Mouse (Mus musculus): ENCODE data around the gene Fhl1. TPM values are rescaled to one million over a fixed set of nuclear protein-coding genes. Genes with fewer than 3 reads are reported as not detected.
A peak's percentile ranks its signal among the peaks of the same experiment; 100 is the strongest.

The Fhl1 gene
- 52.3 and 57.3 TPM in 2 replicates for polyA plus RNA-seq (2015; fragmentation: Nextera tagmentation; extraction: Ambion mirVana)

DNA sequence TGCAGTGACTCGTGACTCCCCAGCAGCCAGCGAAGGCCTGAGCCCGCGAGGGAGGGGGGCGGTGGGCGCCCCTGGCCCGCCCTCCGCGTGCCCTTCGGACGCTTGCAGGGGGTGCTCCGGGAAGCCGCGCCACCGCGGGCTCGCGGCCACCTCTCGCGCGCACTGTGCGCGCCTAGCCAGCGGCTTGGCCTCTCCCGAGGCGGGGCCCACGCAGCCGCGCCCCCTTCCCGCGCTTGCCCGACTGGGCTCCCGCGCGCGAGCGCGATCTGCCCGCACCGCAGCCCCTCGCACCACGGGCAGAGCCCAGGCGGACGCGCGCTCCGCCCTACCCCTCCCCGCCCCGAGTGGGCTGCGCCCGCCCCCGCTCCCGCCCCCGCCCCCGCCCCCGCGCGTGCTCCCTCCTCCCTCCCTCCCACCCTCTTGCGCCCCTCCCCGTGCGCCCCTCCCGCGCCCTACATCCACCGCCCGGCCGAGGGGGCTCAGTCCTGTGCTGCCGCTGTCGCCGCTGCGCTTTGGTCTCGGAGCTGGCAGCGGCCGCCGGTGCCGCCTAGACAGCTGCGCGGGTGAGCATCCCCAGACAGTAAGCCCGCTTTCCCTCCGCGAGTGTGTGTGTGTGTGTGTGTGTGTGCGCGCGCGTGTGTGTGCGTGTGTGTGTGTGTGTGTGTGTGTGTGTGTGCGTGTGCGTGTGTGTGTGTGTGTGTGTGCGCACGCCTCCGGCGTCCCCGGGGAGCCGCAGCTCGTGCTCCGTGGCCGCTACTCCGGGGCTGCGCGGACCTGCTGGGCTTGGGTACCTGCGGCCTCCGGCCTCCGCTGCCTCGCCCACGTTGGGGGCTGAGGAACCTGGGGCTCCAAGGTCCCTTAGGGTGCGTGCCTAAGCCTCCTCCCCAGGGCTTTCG is at the start of gene Fhl1:
Gene Fhl1 (plus strand): TSS at position 482 of the 896 bp plus-strand sequence.
- Histone ChIP-seq H3K36me3 (no peaks in the 10 kb centered on the region), H3K9ac (peak within 1 kb of the TSS; percentile 76), H3K27ac (peak within 1 kb of the TSS; percentile 57), H3K9me3 (no peaks in the 10 kb centered on the region), H3K27me3 (no peaks in the 10 kb centered on the region; the same call in 1 of the 2 replicates), H3K4me3 (peak within 1 kb of the TSS; percentile 50), H3K4me2 (peak within 1 kb of the TSS; percentile 62), H3K4me1 (no peaks in the 10 kb centered on the region)
- WGBS: 13% methylated on average over 43 of the region's 106 CpGs
- peak; percentile 89 for ATAC-seq (ENCODE audit: insufficient number of reproducible peaks, insufficient read depth, low FRiP score, low TSS enrichment, low read depth)

DNA sequence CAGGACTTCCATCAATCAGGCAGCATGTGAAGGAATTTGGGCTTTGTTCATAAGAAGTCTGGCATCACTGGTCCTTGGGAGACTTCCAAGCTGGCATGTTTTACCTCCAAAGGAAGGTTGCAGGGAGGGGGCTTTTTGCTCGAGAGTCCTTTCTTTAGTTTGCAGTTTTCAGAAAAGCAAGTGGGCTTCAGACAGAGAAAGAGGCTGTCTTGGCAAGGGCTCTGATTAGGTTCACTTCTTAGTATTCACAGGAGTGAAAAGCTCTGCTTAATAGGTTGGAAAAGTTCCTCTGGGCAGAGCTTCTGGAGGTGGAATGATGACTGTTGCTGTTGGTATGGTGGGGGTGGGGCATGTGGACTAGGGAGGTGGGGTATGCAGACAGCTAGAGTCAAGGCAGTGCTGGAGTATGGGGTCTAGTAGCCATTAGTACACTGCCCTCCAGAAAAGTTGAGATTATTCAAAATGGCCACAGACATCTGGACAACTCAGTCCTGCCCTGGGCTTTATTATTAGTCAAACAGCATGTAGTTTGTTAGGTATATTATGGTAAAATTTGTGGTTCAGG is 49.3 kb upstream of the Fhl1 start:
- no peaks in the 10 kb centered on the region for H3K36me3 ChIP-seq
- H3K4me2 ChIP-seq: no peak overlapping the region
- no peaks in the 10 kb centered on the region for H3K9me3 ChIP-seq
- H3K4me1 ChIP-seq: no peaks in the 10 kb centered on the region
- H3K27ac ChIP-seq: no peak overlapping the region
- no peaks in the 10 kb centered on the region for H3K27me3 ChIP-seq
- WGBS: 76% methylated on average over 1 of the region's 1 CpGs
- H3K4me3 ChIP-seq: no peak overlapping the region
- no peak overlapping the region for H3K9ac ChIP-seq
- ATAC-seq (ENCODE audit: insufficient number of reproducible peaks, insufficient read depth, low FRiP score, low TSS enrichment, low read depth): no peak

DNA sequence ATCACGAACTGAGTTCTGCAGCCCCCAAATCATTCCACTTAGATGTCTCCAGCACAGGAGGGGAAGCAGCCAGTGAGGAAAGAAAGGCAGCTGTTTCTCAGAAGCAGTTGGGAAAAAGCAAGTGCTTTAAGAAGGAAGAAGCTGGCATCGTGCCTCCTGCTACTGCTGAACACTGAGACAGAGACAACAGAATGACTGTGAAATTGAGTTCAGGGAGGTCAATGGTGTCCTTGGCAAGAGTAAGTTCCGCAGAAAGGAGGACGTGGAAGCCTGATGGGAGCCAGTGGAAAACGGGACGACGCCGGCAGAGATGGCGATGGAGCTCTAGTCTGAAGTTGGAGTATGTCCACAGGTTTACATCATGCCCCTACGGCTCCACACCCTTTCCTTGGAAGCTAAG is 48.1 kb upstream of the Fhl1 start:
- no peaks in the 10 kb centered on the region for H3K36me3 ChIP-seq
- H3K4me2 ChIP-seq: no peak overlapping the region
- H3K4me1 ChIP-seq: no peaks in the 10 kb centered on the region
- H3K4me3 ChIP-seq: no peak overlapping the region
- H3K27ac ChIP-seq: no peak overlapping the region
- H3K27me3 ChIP-seq: no peaks in the 10 kb centered on the region
- H3K9me3 ChIP-seq: no peaks in the 10 kb centered on the region
- no peak for ATAC-seq (ENCODE audit: insufficient number of reproducible peaks, insufficient read depth, low FRiP score, low TSS enrichment, low read depth)
- 82% methylated on average over 10 of the region's 10 CpGs for WGBS
- H3K9ac ChIP-seq: no peak overlapping the region

DNA sequence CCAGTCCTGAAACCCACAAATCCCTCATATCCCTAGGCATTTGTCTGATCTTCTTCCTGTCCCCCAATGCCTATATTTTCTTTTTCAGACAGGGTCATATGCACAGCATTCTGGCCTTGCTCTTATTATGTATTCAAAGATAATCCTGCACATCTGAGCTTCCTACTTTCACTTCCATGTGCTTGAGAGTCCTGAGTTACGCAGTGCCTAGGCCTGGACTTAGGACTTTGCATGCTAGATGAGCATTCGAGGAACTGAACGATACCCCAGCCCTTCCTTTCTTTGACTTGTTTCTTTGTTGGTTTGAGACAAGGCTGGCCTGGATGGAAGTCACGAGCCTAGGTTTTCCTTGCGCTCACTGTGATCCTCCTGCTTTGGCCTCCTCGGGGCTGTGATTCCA is 39.0 kb upstream of the Fhl1 start:
- Histone ChIP-seq H3K4me2 (no peak overlapping the region), H3K4me3 (no peak overlapping the region), H3K27me3 (no peaks in the 10 kb centered on the region), H3K9me3 (no peaks in the 10 kb centered on the region), H3K9ac (no peak overlapping the region), H3K36me3 (no peaks in the 10 kb centered on the region), H3K27ac (no peak overlapping the region), H3K4me1 (no peaks in the 10 kb centered on the region)
- WGBS: 88% methylated on average over 6 of the region's 6 CpGs
- ATAC-seq (ENCODE audit: insufficient number of reproducible peaks, insufficient read depth, low FRiP score, low TSS enrichment, low read depth): no peak

DNA sequence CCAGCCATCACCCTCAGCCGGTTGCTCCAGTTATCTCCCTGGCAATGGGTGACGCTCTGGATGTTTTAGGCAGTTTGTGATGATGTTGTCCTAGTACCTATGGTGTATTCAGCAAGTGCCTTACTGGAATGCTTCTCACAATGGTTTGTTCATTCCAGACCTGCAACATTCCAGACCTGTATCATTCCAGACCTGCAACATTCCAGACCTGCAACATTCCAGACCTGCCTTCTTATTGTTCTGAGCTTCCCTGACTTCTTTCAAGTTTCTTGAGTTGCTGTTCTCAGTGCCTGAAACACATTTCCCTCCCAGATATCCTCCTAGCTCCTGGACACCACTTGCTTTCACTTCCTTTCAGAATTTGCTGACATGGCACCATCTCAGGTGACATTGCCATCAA is 37.0 kb upstream of the Fhl1 start:
- Histone ChIP-seq H3K9me3 (no peaks in the 10 kb centered on the region), H3K4me1 (no peaks in the 10 kb centered on the region), H3K27me3 (no peaks in the 10 kb centered on the region), H3K4me3 (no peak overlapping the region), H3K36me3 (no peaks in the 10 kb centered on the region), H3K27ac (no peak overlapping the region), H3K9ac (no peak overlapping the region), H3K4me2 (no peak overlapping the region)
- no peak for ATAC-seq (ENCODE audit: insufficient number of reproducible peaks, insufficient read depth, low FRiP score, low TSS enrichment, low read depth)
- WGBS: 84% methylated on average over 2 of the region's 2 CpGs

DNA sequence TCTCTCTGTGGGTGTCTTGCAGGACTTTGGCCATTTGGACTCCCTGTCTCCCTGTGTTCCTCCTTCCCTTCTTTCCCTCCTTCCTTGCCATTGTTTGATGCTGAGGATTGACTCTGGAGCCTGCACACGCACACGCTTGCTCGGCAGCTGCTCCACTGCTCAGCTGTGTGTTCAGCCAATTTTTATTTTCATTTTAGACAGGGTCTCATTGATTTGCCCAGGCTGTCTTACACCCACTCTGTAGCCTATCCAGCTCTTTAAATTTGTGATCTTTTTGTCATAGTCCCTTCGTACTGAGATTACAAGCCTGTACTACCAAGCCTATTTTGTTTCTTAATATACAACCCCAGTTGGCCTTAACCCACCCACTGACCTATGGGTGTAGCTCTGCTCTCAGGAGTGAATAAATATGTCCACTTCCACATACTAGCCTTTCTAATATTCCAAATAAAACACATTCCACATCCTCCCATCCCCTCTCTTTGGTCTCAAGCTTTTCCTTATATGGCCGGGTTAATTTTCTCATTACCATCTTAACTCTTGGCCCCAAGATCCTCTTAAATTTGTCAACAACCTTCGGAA is 34.3 kb upstream of the Fhl1 start:
- no peaks in the 10 kb centered on the region for H3K27me3 ChIP-seq
- no peak overlapping the region for H3K27ac ChIP-seq
- ATAC-seq (ENCODE audit: insufficient number of reproducible peaks, insufficient read depth, low FRiP score, low TSS enrichment, low read depth): no peak
- WGBS: 75% methylated on average over 6 of the region's 6 CpGs
- H3K4me2 ChIP-seq: no peak overlapping the region
- no peak overlapping the region for H3K4me3 ChIP-seq
- H3K9me3 ChIP-seq: no peaks in the 10 kb centered on the region
- H3K9ac ChIP-seq: no peak overlapping the region
- H3K4me1 ChIP-seq: no peaks in the 10 kb centered on the region
- H3K36me3 ChIP-seq: no peaks in the 10 kb centered on the region

DNA sequence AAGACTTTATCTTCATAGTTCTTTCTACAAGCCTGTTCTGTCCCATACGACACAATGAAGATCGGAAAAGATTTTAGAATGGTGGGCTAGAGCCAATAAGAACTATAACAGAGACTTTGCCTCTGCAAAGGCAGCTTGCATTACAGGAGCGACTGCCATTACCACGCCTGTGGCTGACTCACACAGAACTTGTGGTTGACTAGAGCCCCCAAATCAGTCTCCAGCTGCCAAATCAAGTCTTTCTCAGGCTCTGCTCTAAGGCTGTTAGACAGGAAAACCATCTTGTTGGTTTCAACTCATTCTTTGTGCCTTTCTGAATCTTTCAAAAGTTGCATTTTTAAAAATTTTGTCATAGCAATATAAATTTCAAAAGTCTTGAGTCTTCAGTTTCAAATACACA is 33.7 kb upstream of the Fhl1 start:
- Histone ChIP-seq H3K36me3 (no peaks in the 10 kb centered on the region), H3K9ac (no peak overlapping the region), H3K27me3 (no peaks in the 10 kb centered on the region), H3K4me3 (no peak overlapping the region), H3K27ac (no peak overlapping the region), H3K9me3 (no peaks in the 10 kb centered on the region), H3K4me2 (no peak overlapping the region), H3K4me1 (no peaks in the 10 kb centered on the region)
- ATAC-seq (ENCODE audit: insufficient number of reproducible peaks, insufficient read depth, low FRiP score, low TSS enrichment, low read depth): no peak
- WGBS: 68% methylated on average over 4 of the region's 4 CpGs

DNA sequence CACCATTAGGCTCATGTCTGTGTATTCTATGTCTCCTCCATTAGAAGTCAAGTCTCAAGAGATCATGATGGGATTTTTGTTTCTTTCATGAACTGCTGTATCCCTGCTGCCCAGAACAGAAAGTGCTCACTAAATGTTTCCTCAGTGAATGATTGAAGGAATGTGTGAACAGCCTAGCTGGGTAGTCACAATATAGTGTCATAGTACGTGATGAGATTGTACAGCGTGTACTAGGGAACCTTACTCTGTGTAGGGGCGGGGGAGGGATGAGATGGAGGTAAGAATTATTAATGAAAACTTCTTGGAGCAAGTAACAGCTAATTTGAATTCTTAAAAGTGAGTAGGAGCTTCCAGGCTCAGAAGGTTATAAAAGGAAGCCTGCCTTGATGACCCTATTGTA is 30.3 kb upstream of the Fhl1 start:
- Histone ChIP-seq H3K9me3 (no peaks in the 10 kb centered on the region), H3K27ac (no peak overlapping the region), H3K4me3 (no peak overlapping the region), H3K4me1 (no peaks in the 10 kb centered on the region), H3K9ac (no peak overlapping the region), H3K27me3 (no peaks in the 10 kb centered on the region), H3K4me2 (no peak overlapping the region), H3K36me3 (no peaks in the 10 kb centered on the region)
- no peak for ATAC-seq (ENCODE audit: insufficient number of reproducible peaks, insufficient read depth, low FRiP score, low TSS enrichment, low read depth)
- 81% methylated on average over 3 of the region's 3 CpGs for whole genome bisulfite sequencing

DNA sequence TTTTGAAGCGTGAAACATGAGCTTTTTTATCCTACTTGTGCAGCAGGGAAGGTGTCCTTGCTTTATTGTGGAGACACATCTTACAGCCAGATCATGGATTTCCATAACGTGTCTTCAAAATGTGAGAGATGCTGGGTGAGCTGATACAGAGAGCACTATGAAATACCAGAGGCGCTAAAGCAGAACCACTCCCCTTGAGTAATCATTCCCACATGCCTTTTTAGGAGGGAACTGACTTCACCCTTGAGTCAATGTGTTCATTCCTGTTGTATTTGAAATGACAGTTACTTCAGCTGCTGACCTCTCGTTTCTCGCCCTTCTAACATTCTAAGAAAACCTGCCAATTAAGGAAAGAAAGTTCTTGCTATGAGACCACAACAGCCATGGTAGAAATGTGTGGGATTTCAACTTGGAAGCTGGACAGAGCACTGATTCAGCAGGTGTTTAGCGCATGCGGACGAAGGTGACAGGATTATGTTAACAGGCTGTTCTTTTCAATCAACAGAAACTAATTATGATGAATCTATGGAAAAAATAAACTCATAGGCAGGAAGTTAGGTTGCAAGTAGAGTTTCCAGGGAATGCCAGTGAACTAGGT is 27.5 kb upstream of the Fhl1 start:
- H3K9me3 ChIP-seq: no peaks in the 10 kb centered on the region
- no peak overlapping the region for H3K9ac ChIP-seq
- no peak overlapping the region for H3K4me2 ChIP-seq
- no peak overlapping the region for H3K4me3 ChIP-seq
- H3K36me3 ChIP-seq: no peaks in the 10 kb centered on the region
- H3K27ac ChIP-seq: no peak overlapping the region
- H3K27me3 ChIP-seq: no peaks in the 10 kb centered on the region
- no peak for ATAC-seq (ENCODE audit: insufficient number of reproducible peaks, insufficient read depth, low FRiP score, low TSS enrichment, low read depth)
- 64% methylated on average over 8 of the region's 8 CpGs for WGBS
- no peaks in the 10 kb centered on the region for H3K4me1 ChIP-seq

DNA sequence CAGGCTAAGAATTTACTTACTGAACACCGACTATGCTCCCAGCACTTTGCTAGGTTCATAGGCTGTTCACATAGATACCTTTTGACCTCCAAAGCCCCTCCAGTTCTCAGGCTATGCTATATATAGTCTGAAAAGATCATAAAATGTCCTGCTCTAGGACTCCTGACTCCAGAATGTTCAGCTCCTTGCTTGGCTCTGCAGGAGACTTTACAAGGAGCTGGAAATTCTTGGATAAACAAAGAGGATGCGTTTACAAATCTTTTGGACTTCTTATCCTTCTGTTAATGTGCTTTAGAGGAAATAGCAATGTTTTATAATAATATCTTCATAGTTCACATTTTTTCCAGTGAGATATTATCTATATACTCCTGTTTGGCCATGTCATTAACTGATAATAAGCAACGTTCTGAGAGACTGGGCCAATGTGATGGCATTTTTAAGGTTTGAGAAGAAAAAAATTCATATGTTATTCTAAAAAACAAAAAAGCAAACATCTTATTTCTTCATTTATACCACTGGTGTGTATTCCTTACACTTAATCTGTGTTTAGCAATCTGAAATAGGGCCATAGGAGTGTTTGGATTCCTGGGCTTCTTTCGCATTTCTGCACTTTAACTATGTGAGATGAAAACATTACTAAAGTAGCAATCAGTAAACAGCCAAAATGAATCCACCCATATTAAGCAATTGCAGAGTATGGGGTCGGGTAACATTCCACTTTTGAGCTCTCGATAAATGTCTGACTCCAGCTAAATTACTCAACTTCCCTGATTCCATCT is 22.8 kb upstream of the Fhl1 start:
- H3K4me3 ChIP-seq: no peak overlapping the region
- no peaks in the 10 kb centered on the region for H3K4me1 ChIP-seq
- no peaks in the 10 kb centered on the region for H3K27me3 ChIP-seq
- 74% methylated on average over 6 of the region's 6 CpGs for WGBS
- no peak overlapping the region for H3K27ac ChIP-seq
- no peak for ATAC-seq (ENCODE audit: insufficient number of reproducible peaks, insufficient read depth, low FRiP score, low TSS enrichment, low read depth)
- no peak overlapping the region for H3K4me2 ChIP-seq
- no peaks in the 10 kb centered on the region for H3K9me3 ChIP-seq
- H3K9ac ChIP-seq: no peak overlapping the region
- H3K36me3 ChIP-seq: no peaks in the 10 kb centered on the region

DNA sequence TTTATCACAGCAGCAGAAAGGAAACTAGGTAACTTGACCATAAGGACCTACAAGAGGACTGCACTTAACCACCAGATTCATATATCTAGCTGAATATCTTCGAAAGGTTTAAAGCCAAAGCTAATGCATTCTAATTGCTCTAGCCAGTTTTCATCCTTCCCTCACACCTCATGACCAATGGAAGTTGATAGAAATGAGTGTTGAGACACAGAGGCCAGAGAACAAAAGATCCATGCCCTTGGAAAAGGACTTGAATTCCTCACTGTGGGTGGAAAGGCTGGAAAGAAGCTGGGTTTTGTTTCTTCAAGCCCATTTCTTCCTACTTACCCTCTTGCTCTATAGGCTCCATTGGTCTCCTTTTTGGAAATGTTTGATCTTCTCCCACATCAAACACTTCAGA is 21.1 kb upstream of the Fhl1 start:
- Histone ChIP-seq H3K4me2 (no peak overlapping the region), H3K27me3 (no peaks in the 10 kb centered on the region), H3K9me3 (no peaks in the 10 kb centered on the region), H3K36me3 (no peaks in the 10 kb centered on the region), H3K4me3 (no peak overlapping the region), H3K9ac (no peak overlapping the region), H3K4me1 (no peaks in the 10 kb centered on the region), H3K27ac (no peak overlapping the region)
- 90% methylated on average over 1 of the region's 1 CpGs for WGBS
- ATAC-seq (ENCODE audit: insufficient number of reproducible peaks, insufficient read depth, low FRiP score, low TSS enrichment, low read depth): no peak
